Mouse (Mus musculus): ENCODE measurements around the gene Calr. TPM values are rescaled to one million over a fixed set of nuclear protein-coding genes. Genes with fewer than 3 reads are reported as not detected.

Calr gene
- total RNA-seq, 4 experiments from 2014 or later: 148 to 197 (median 154) TPM

DNA sequence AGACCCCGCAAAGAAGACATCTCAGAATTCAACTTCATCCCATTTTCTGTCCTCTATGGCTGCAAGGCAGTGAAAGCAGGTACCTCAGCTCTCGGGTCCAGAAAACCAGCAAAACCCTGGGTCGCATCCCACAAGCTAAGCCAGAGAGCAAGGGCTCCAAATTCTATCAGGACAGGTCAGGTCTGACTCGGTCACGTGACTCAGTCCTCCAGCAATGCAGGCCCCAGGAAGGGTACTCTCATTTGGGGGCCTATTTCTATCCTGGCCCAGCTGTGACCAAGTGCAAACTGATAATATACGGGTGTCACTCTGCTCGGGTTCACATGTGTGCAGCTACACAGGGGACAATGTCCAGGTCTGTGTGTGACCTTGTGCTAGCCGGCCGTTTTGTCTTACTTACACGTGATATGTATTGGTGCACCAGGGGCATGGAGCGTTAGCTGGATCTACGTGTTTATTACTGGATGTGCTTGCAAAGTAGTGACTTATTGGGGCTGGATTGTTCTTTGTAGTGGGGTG lies 54.2 kb downstream of the Calr start:
- DNase-seq (ENCODE audit: low spot score in 2 of 2): no peak

Small RNAs within 50 kb of the gene (microRNA-seq; reads per million reads assigned to microRNA genes)
- not detected for gene Mir7069

Other genes with a start within 250 kb of the Calr start
- 1 to 10 TPM; 4.3 to 5.1 (median 4.5) TPM for gene Ier2, start 184.1 kb downstream of the Calr start, total RNA-seq (2022)
- gene Trmt1, start 160.6 kb downstream of the Calr start, total RNA-seq (2022): 10 to 100 TPM; 44.9 to 73.7 (median 53.5) TPM
- gene Nacc1, start 159.1 kb downstream of the Calr start, total RNA-seq (2022): 10 to 100 TPM; 17.6 to 26.4 (median 20.7) TPM
- 1 to 10 TPM in 1 of 4 experiments, under 1 TPM in 3; 0.51 to 1.8 (median 0.57) TPM for gene Lyl1, start 145.5 kb downstream of the Calr start, total RNA-seq (2022)
- gene G430095P16Rik, start 123.9 kb downstream of the Calr start, total RNA-seq (2022): under 1 TPM in 3 of 4 experiments, not detected in 1; 0.43 to 0.56 (median 0.48) TPM
- gene Nfix, start 46.6 kb downstream of the Calr start, total RNA-seq (2022): 100 to 1,000 TPM; 507 to 604 (median 532) TPM
- gene Dand5, start 24.1 kb downstream of the Calr start, total RNA-seq (2022): 10 to 100 TPM in 3 of 4 experiments, 1 to 10 TPM in 1; 7.8 to 12.9 (median 12.2) TPM
- 10 to 100 TPM; 18.6 to 23.2 (median 20.8) TPM for gene Gadd45gip1, start 15.4 kb downstream of the Calr start, total RNA-seq (2022)
- gene Rad23a, start 6.3 kb downstream of the Calr start, total RNA-seq (2022): 100 to 1,000 TPM; 168 to 185 (median 180) TPM
- gene Farsa, start 10.1 kb upstream of the Calr start, total RNA-seq (2022): 10 to 100 TPM; 19.2 to 28.8 (median 24.5) TPM
- 1 to 10 TPM in 2 of 4 experiments, under 1 TPM in 2; 0.82 to 2.5 (median 1.5) TPM for gene Syce2, start 25.2 kb upstream of the Calr start, total RNA-seq (2022)
- gene Gcdh, start 47.0 kb upstream of the Calr start, total RNA-seq (2022): 10 to 100 TPM; 29.4 to 43.6 (median 36.2) TPM
- gene Klf1, start 55.0 kb upstream of the Calr start, total RNA-seq (2022): not detected
- gene Dnase2a, start 61.6 kb upstream of the Calr start, total RNA-seq (2022): 1 to 10 TPM; 3.7 to 8.0 (median 6.1) TPM
- under 1 TPM in 1 of 4 experiments, not detected in 3; 0.07 TPM for gene Mast1, start 90.4 kb upstream of the Calr start, total RNA-seq (2022)
- gene Rtbdn, start 100.1 kb upstream of the Calr start, total RNA-seq (2022): not detected
- gene Gm49661, start 122.5 kb upstream of the Calr start, total RNA-seq (2022): 1 to 10 TPM in 1 of 4 experiments, not detected in 3; 1.1 TPM
- gene Prdx2, start 122.7 kb upstream of the Calr start, total RNA-seq (2022): 100 to 1,000 TPM; 173 to 193 (median 187) TPM
- gene Rnaseh2a, start 122.8 kb upstream of the Calr start, total RNA-seq (2022): 10 to 100 TPM; 20.4 to 26.5 (median 23.9) TPM
- gene Junb, start 131.8 kb upstream of the Calr start, total RNA-seq (2022): 1 to 10 TPM; 5.9 to 9.6 (median 7.5) TPM
- 1 to 10 TPM; 2.0 to 3.1 (median 2.6) TPM for gene Hook2, start 143.7 kb upstream of the Calr start, total RNA-seq (2022)
- not detected for gene Best2, start 167.6 kb upstream of the Calr start, total RNA-seq (2022)
- 10 to 100 TPM; 57.1 to 67.3 (median 58.8) TPM for gene Asna1, start 178.3 kb upstream of the Calr start, total RNA-seq (2022)
- gene Trir, start 179.9 kb upstream of the Calr start, total RNA-seq (2022): 10 to 100 TPM; 57.5 to 74.2 (median 66.1) TPM
- 10 to 100 TPM; 28.3 to 38.4 (median 32.6) TPM for gene Tnpo2, start 190.0 kb upstream of the Calr start, total RNA-seq (2022)
- gene Fbxw9, start 213.1 kb upstream of the Calr start, total RNA-seq (2022): 1 to 10 TPM; 1.4 to 2.5 (median 1.8) TPM
- not detected for gene Gm5741, start 221.0 kb upstream of the Calr start, total RNA-seq (2022)
- gene Dhps, start 224.8 kb upstream of the Calr start, total RNA-seq (2022): 10 to 100 TPM; 34.1 to 38.9 (median 36.0) TPM
- gene Wdr83os, start 233.8 kb upstream of the Calr start, total RNA-seq (2022): 10 to 100 TPM; 40.7 to 49.9 (median 46.3) TPM
- gene Wdr83, start 234.4 kb upstream of the Calr start, total RNA-seq (2022): 10 to 100 TPM; 15.4 to 20.4 (median 16.0) TPM
- gene Man2b1, start 236.3 kb upstream of the Calr start, total RNA-seq (2022): 1 to 10 TPM; 6.4 to 9.8 (median 8.1) TPM